Mouse (Mus musculus) heart, postnatal 0 days (tissue): Measurements from ENCODE around the gene Rpl18a.

Source experiments
- CTCF ChIP-seq: IDR thresholded peaks from 2 replicates; pipeline ENCODE4 v1.5.1; 2016; ENCODE audit warnings: antibody characterized with exemption, control low read depth, low read depth
- EP300 ChIP-seq: IDR thresholded peaks from 2 replicates; pipeline ENCODE4 v1.6.1; 2016; ENCODE audit warnings: antibody characterized with exemption, low read depth

DNA sequence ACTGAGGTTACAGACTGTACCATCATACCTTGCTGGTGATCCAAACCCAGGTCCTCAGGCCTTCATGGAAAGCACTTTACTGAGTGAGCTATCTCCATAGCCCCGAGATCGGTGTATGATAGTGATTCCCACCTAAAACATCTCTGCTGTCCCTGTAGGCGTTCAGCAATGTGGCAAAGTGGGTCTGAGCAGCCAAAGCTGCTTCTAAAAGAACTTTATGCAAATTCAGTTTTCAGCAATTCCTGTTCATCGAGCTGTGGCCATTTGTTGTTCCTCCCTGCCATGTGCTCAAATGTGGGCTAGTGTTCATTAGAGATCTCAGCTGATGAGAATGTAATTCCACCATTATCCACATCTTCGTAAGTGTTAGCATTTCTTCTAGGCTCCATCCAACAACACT lies 29.2 kb upstream of the Rpl18a start:
- no peak for TF ChIP-seq CTCF
- no peak for TF ChIP-seq EP300
